Mouse (Mus musculus): ENCODE measurements around the gene H2afy2. TPM values are rescaled to one million over a fixed set of nuclear protein-coding genes. Genes with fewer than 3 reads are reported as not detected.
A peak's percentile ranks its signal among the peaks of the same experiment; 100 is the strongest.

Gene H2afy2
- total and polyA plus RNA-seq, 2 experiments = 0.21 to 0.74 TPM

GRCm38 (mm10) chr10:61742336-61742735 is 41.6 kb downstream of the H2afy2 start:
- TF ChIP-seq POLR2A (IDR thresholded peaks at IDR 0.05; ENCODE audit: extremely low read depth, insufficient read depth, low read length) (no peak), CTCF (IDR thresholded peaks at IDR 0.05; ENCODE audit: low read depth, low read length) (no peak)
- no peak overlapping the region for H3K4me3 ChIP-seq (ENCODE audit: insufficient read depth, low read depth, low read length)
- DNase-seq (ENCODE audit: extremely low read depth, low read depth, low spot score) = no peak
- H3K4me1 ChIP-seq (ENCODE audit: control insufficient read depth, insufficient read depth, low read length) = peaks cover 3% of the 10 kb centered on the region
- no peaks in the 10 kb centered on the region for H3K27me3 ChIP-seq (ENCODE audit: control insufficient read depth, insufficient read depth, low read length)
- H3K36me3 ChIP-seq (ENCODE audit: control insufficient read depth, insufficient read depth, low read length) = no peaks in the 10 kb centered on the region
- H3K9ac ChIP-seq (ENCODE audit: low read depth, low read length) = no peak overlapping the region
- H3K27ac ChIP-seq (replicated peaks; ENCODE audit: insufficient read depth, low read depth, low read length) = no peak overlapping the region
- WGBS = 94% methylated on average over 8 of the region's 8 CpGs
- no peaks in the 10 kb centered on the region for H3K79me2 ChIP-seq (ENCODE audit: control insufficient read depth, insufficient read depth, low read length)

- WGBS = 93% methylated on average over 4 of the region's 4 CpGs
- Histone ChIP-seq H3K27ac (replicated peaks; ENCODE audit: insufficient read depth, low read depth, low read length) (no peak overlapping the region), H3K9ac (ENCODE audit: low read depth, low read length) (no peak overlapping the region), H3K4me3 (ENCODE audit: insufficient read depth, low read depth, low read length) (no peak overlapping the region), H3K79me2 (ENCODE audit: control insufficient read depth, insufficient read depth, low read length) (no peaks in the 10 kb centered on the region), H3K36me3 (ENCODE audit: control insufficient read depth, insufficient read depth, low read length) (no peaks in the 10 kb centered on the region), H3K27me3 (ENCODE audit: control insufficient read depth, insufficient read depth, low read length) (no peaks in the 10 kb centered on the region), H3K4me1 (ENCODE audit: control insufficient read depth, insufficient read depth, low read length) (peaks cover 3% of the 10 kb centered on the region)
- DNase-seq (ENCODE audit: extremely low read depth, low read depth, low spot score) = no peak
- TF ChIP-seq CTCF (IDR thresholded peaks at IDR 0.05; ENCODE audit: low read depth, low read length) (peak; percentile 12; the same call in 1 of the 2 replicates), POLR2A (IDR thresholded peaks at IDR 0.05; ENCODE audit: extremely low read depth, insufficient read depth, low read length) (no peak)
Observed at GRCm38 (mm10) chr10:61741873-61742272, 42.1 kb downstream of the H2afy2 start.

GRCm38 (mm10) chr10:61741306-61741705 is 42.6 kb downstream of the H2afy2 start:
- peak; percentile 57 for DNase-seq (ENCODE audit: extremely low read depth, low read depth, low spot score)
- Histone ChIP-seq H3K36me3 (ENCODE audit: control insufficient read depth, insufficient read depth, low read length) (no peaks in the 10 kb centered on the region), H3K27me3 (ENCODE audit: control insufficient read depth, insufficient read depth, low read length) (no peaks in the 10 kb centered on the region), H3K9ac (ENCODE audit: low read depth, low read length) (no peak overlapping the region), H3K27ac (replicated peaks; ENCODE audit: insufficient read depth, low read depth, low read length) (no peak overlapping the region), H3K4me3 (ENCODE audit: insufficient read depth, low read depth, low read length) (no peak overlapping the region), H3K4me1 (ENCODE audit: control insufficient read depth, insufficient read depth, low read length) (peaks cover 3% of the 10 kb centered on the region), H3K79me2 (ENCODE audit: control insufficient read depth, insufficient read depth, low read length) (no peaks in the 10 kb centered on the region)
- WGBS = 58% methylated on average over 1 of the region's 1 CpGs
- TF ChIP-seq POLR2A (IDR thresholded peaks at IDR 0.05; ENCODE audit: extremely low read depth, insufficient read depth, low read length) (no peak), CTCF (IDR thresholded peaks at IDR 0.05; ENCODE audit: low read depth, low read length) (no peak)

GRCm38 (mm10) chr10:61738126-61738525 is 45.8 kb downstream of the H2afy2 start:
- no peak for DNase-seq (ENCODE audit: extremely low read depth, low read depth, low spot score)
- WGBS = 88% methylated on average over 4 of the region's 4 CpGs
- H3K9ac ChIP-seq (ENCODE audit: low read depth, low read length) = no peak overlapping the region
- H3K27me3 ChIP-seq (ENCODE audit: control insufficient read depth, insufficient read depth, low read length) = no peaks in the 10 kb centered on the region
- H3K4me1 ChIP-seq (ENCODE audit: control insufficient read depth, insufficient read depth, low read length) = peaks cover 3% of the 10 kb centered on the region
- H3K4me3 ChIP-seq (ENCODE audit: insufficient read depth, low read depth, low read length) = no peak overlapping the region
- no peaks in the 10 kb centered on the region; the same call in 1 of the 2 replicates for H3K36me3 ChIP-seq (ENCODE audit: control insufficient read depth, insufficient read depth, low read length)
- TF ChIP-seq POLR2A (IDR thresholded peaks at IDR 0.05; ENCODE audit: extremely low read depth, insufficient read depth, low read length) (no peak), CTCF (IDR thresholded peaks at IDR 0.05; ENCODE audit: low read depth, low read length) (no peak)
- H3K27ac ChIP-seq (replicated peaks; ENCODE audit: insufficient read depth, low read depth, low read length) = no peak overlapping the region
- H3K79me2 ChIP-seq (ENCODE audit: control insufficient read depth, insufficient read depth, low read length) = no peaks in the 10 kb centered on the region

- no peak for DNase-seq (ENCODE audit: extremely low read depth, low read depth, low spot score)
- H3K27me3 ChIP-seq (ENCODE audit: control insufficient read depth, insufficient read depth, low read length) = no peaks in the 10 kb centered on the region
- no peak overlapping the region for H3K4me3 ChIP-seq (ENCODE audit: insufficient read depth, low read depth, low read length)
- 100% methylated on average over 1 of the region's 1 CpGs for WGBS
- TF ChIP-seq POLR2A (IDR thresholded peaks at IDR 0.05; ENCODE audit: extremely low read depth, insufficient read depth, low read length) = no peak
- no peak for TF ChIP-seq CTCF (IDR thresholded peaks at IDR 0.05; ENCODE audit: low read depth, low read length)
- no peak overlapping the region for H3K9ac ChIP-seq (ENCODE audit: low read depth, low read length)
- no peak overlapping the region for H3K27ac ChIP-seq (replicated peaks; ENCODE audit: insufficient read depth, low read depth, low read length)
- H3K4me1 ChIP-seq (ENCODE audit: control insufficient read depth, insufficient read depth, low read length) = peaks cover 3% of the 10 kb centered on the region
- no peaks in the 10 kb centered on the region; the same call in 1 of the 2 replicates for H3K36me3 ChIP-seq (ENCODE audit: control insufficient read depth, insufficient read depth, low read length)
- no peaks in the 10 kb centered on the region for H3K79me2 ChIP-seq (ENCODE audit: control insufficient read depth, insufficient read depth, low read length)
Observed at GRCm38 (mm10) chr10:61737537-61737936, 46.4 kb downstream of the H2afy2 start.

GRCm38 (mm10) chr10:61736671-61737078 is 47.3 kb downstream of the H2afy2 start:
- Histone ChIP-seq H3K9ac (ENCODE audit: low read depth, low read length) (no peak overlapping the region), H3K27ac (replicated peaks; ENCODE audit: insufficient read depth, low read depth, low read length) (no peak overlapping the region), H3K4me3 (ENCODE audit: insufficient read depth, low read depth, low read length) (no peak overlapping the region), H3K4me1 (ENCODE audit: control insufficient read depth, insufficient read depth, low read length) (peaks cover 3% of the 10 kb centered on the region), H3K36me3 (ENCODE audit: control insufficient read depth, insufficient read depth, low read length) (no peaks in the 10 kb centered on the region; the same call in 1 of the 2 replicates), H3K79me2 (ENCODE audit: control insufficient read depth, insufficient read depth, low read length) (no peaks in the 10 kb centered on the region), H3K27me3 (ENCODE audit: control insufficient read depth, insufficient read depth, low read length) (no peaks in the 10 kb centered on the region)
- no peak for TF ChIP-seq POLR2A (IDR thresholded peaks at IDR 0.05; ENCODE audit: extremely low read depth, insufficient read depth, low read length)
- TF ChIP-seq CTCF (IDR thresholded peaks at IDR 0.05; ENCODE audit: low read depth, low read length) = no peak
- no peak for DNase-seq (ENCODE audit: extremely low read depth, low read depth, low spot score)
- WGBS = 88% methylated on average over 10 of the region's 10 CpGs

Data from liver, adult 2 months (tissue).